Mouse (Mus musculus) C2C12 (cell line): ENCODE data around the gene Cdr2. TPM values are rescaled to one million over a fixed set of nuclear protein-coding genes. Genes with fewer than 3 reads are reported as not detected.

Source experiments
- H3K27me3 ChIP-seq: one replicate; pipeline ENCODE4 v1.6.1; 2011; ENCODE audit not compliant: control insufficient read depth, insufficient read depth, insufficient read length
- H3K36me3 ChIP-seq: one replicate; pipeline ENCODE4 v1.6.1; 2011; ENCODE audit not compliant: control insufficient read depth, insufficient read depth
- H3K4me3 ChIP-seq: one replicate; pipeline ENCODE4 v1.5.1; 2011; ENCODE audit warnings: mild to moderate bottlenecking, control low read depth; ENCODE audit not compliant: poor library complexity, insufficient read depth, severe bottlenecking
- H3K79me2 ChIP-seq: one replicate; pipeline ENCODE4 v1.6.1; 2011; ENCODE audit not compliant: control insufficient read depth, insufficient read depth
- H3K79me3 ChIP-seq: one replicate; pipeline ENCODE4 v1.6.1; 2011; ENCODE audit warnings: low read depth, control low read depth
- H3ac ChIP-seq: one replicate; pipeline ENCODE3; 2011; ENCODE audit warnings: low read depth; ENCODE audit not compliant: control insufficient read depth, insufficient read length
- CEBPB ChIP-seq: IDR thresholded peaks from one replicate; pipeline ENCODE4 v1.6.1; 2011; ENCODE audit warnings: low read depth, mild to moderate bottlenecking, control low read depth, moderate library complexity
- CTCF ChIP-seq: IDR thresholded peaks from one replicate; pipeline ENCODE4 v1.5.1; 2011; ENCODE audit not compliant: control insufficient read depth, insufficient read depth, insufficient read length
- FOSL1 ChIP-seq: IDR thresholded peaks from one replicate; pipeline ENCODE4 v1.8.0; 2011; ENCODE audit warnings: mild to moderate bottlenecking, low read length; ENCODE audit not compliant: poor library complexity, insufficient read depth, severe bottlenecking
- MAX ChIP-seq: IDR thresholded peaks from one replicate; pipeline ENCODE4 v1.6.1; 2011; ENCODE audit warnings: mild to moderate bottlenecking, control low read depth
- MYOD1 ChIP-seq: IDR thresholded peaks from one replicate; pipeline ENCODE4 v1.6.1; 2011; ENCODE audit warnings: low read depth; ENCODE audit not compliant: control insufficient read depth, insufficient read length
- MYOG ChIP-seq: IDR thresholded peaks from one replicate; pipeline ENCODE4 v1.6.1; 2011; ENCODE audit not compliant: control insufficient read depth, insufficient read length; ENCODE audit errors: extremely low read depth
- USF1 ChIP-seq: IDR thresholded peaks from one replicate; pipeline ENCODE4 v1.6.1; 2011; ENCODE audit warnings: low read depth, mild to moderate bottlenecking, control low read depth, moderate library complexity
- polyA plus RNA-seq: library from polyadenylated mRNA; unstranded; fragments of >200 nt; fragmentation: generic; extraction: Trizol; gene quantifications from one replicate; pipeline ENCODE4 v1.2.1, GENCODE M21; 2012; ENCODE audit warnings: missing spikeins

The Cdr2 gene
- polyA plus RNA-seq, 1 experiment: 19.3 TPM

DNA sequence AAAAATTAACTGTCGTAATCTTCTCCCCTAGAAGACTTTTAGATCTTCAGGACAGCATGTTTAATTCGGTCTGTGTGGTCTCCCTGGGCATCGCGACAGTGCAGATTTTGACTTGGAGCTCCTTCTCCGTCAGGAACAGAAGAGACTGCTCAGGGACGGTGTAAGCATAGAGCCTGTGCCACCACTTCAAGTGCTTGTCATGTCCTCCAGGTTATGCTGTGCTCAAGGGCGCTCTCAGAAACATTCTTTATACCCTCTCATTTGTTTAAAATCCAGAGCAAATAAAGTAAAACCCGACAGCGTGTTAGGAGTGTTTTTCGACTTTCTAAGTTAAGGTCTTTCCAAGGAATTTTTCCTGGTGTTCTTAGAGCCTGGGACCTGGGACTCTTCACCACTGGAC is 32.4 kb upstream of the Cdr2 start:
- Histone ChIP-seq H3ac (no peak overlapping the region), H3K79me2 (no peaks in the 10 kb centered on the region), H3K36me3 (no peaks in the 10 kb centered on the region), H3K27me3 (peaks cover 29% of the 10 kb centered on the region), H3K4me3 (no peak overlapping the region), H3K79me3 (no peaks in the 10 kb centered on the region)
- TF ChIP-seq USF1 (no peak), CEBPB (no peak), MYOD1 (no peak)

DNA sequence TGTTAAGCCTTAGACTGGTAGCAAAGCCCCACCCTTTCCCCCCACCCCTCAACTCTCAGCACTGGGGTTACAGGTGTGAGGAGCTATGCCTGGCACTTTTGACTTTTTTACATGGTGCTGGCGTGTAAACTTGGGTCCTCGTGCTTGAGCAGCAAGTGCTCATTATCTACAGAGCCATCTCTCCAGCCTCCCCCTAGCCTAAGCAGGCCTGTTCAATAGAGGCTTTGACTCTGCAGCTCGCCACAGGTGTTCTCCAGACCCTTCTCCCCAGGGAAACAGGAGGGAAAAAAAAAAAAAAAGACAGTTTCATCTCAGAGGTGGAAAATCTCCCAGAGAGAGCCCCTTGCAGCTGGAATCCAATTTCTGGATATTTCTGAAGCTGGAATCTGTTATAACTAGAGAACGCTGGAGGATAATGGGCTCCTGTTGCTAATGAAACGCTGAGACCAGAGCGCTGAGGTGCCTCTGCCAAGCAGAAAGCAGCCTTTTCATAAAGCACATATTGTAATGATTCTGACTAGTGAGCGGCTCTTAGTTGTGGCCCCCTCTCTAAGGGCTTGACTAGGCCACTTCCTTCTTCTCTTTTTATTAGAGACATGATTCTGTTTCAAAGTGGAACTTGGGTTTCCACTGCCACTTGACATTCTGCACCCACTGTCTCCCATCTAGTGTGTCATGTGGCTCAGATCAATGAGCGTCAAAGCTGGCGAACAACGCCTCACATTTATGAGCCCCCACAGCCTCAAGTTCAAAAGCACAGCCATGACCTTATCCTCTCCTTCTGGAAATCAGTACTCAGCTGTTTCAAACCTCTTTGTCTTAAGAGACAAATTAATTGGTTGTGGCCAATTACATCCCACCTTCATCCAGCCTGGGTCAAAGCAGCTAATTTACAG is 29.9 kb upstream of the Cdr2 start:
- no peaks in the 10 kb centered on the region for H3K36me3 ChIP-seq
- H3K79me3 ChIP-seq: no peaks in the 10 kb centered on the region
- TF ChIP-seq MYOG (no peak), MYOD1 (no peak), FOSL1 (no peak), USF1 (no peak), CTCF (no peak), CEBPB (no peak), MAX (no peak)
- no peaks in the 10 kb centered on the region for H3K79me2 ChIP-seq
- H3K27me3 ChIP-seq: peaks cover 29% of the 10 kb centered on the region
- no peak overlapping the region for H3ac ChIP-seq
- H3K4me3 ChIP-seq: no peak overlapping the region

DNA sequence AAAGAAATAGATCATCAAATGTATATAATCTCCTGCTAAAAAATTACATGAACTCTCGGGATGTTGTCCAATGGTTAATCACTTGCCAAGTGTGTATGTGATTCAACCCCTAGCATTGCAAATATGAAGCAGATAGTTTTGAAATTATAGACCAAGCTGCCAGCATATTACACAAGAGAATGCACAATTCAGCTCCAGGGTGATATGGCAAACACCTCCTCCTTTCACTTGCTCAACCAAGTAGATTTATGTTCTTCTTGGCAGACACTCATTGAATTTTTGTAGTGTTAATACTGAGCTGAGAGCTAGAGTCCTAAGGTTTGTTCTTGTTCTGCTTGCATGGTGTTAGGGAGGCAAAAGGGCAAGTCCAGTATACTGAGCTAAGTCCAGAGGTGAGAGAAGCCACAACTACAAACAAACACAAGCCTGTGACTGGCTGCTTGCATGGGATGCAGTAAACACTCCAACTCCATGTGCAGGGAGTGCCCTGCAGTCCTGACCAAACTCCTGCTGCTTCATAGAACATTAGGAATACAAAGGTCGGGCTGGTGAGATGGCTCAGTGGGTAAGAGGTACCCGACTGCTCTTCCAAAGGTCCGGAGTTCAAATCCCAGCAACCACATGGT is 21.8 kb upstream of the Cdr2 start:
- no peak for TF ChIP-seq MYOD1
- TF ChIP-seq CTCF: no peak
- TF ChIP-seq CEBPB: no peak
- TF ChIP-seq MYOG: no peak
- no peak for TF ChIP-seq FOSL1
- no peaks in the 10 kb centered on the region for H3K79me2 ChIP-seq
- H3K79me3 ChIP-seq: no peaks in the 10 kb centered on the region
- H3K36me3 ChIP-seq: no peaks in the 10 kb centered on the region
- H3K4me3 ChIP-seq: no peak overlapping the region
- peaks cover 6% of the 10 kb centered on the region for H3K27me3 ChIP-seq
- H3ac ChIP-seq: no peak overlapping the region

DNA sequence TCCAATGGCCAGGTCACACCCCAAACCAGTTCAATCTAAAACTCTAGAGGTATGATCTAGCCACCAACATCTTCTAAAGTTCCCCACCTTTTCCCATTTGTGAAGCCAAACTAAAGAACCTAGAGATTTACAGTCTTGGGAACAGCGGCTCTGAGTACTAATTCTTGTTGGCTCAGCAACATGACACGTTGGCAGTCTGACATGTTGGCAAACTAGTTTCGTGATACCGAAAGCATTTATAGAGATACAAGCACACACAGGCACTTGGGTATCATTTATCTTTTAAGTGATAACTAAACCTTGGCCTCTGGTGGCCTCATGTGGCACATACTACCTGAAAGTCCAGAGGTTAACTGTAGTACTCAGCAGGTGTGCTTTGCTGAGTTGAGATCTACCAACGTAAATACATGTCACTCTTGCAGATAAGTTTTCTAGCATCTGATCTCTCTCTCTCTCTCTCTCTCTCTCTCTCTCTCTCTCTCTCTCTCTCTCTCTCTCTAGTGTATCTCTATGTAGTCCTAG is 20.4 kb upstream of the Cdr2 start:
- H3K79me2 ChIP-seq: no peaks in the 10 kb centered on the region
- H3K79me3 ChIP-seq: no peaks in the 10 kb centered on the region
- no peak overlapping the region for H3ac ChIP-seq
- H3K27me3 ChIP-seq: peaks cover 6% of the 10 kb centered on the region
- no peaks in the 10 kb centered on the region for H3K36me3 ChIP-seq
- no peak overlapping the region for H3K4me3 ChIP-seq
- TF ChIP-seq MYOG (no peak), USF1 (no peak)

DNA sequence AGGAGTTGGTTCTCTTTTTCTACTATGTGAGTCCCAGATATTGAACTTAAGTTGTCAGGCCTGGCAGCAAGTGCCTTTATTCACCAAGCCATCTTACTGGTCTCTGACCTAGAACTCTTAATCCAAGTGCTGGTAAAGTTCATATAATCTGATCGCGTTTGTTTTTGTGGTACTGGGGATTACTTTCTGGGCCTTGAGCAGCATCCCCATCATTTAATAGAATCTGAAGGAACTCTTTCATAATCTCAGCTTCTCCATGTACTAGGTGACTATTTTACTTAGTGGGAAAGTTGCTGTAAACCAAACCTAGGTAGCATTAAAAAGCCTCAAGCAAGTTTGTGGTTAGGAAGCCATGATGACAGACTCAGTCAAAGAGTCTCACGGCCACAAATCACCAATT is 19.8 kb upstream of the Cdr2 start:
- Histone ChIP-seq H3ac (no peak overlapping the region), H3K27me3 (peaks cover 6% of the 10 kb centered on the region), H3K36me3 (no peaks in the 10 kb centered on the region), H3K79me3 (no peaks in the 10 kb centered on the region), H3K79me2 (no peaks in the 10 kb centered on the region), H3K4me3 (no peak overlapping the region)
- no peak for TF ChIP-seq FOSL1
- TF ChIP-seq CTCF: no peak
- no peak for TF ChIP-seq MAX
- TF ChIP-seq CEBPB: no peak
- no peak for TF ChIP-seq MYOD1
- no peak for TF ChIP-seq MYOG
- TF ChIP-seq USF1: no peak
